Mouse (Mus musculus) urinary bladder, postnatal 4 days (tissue): ENCODE data around the gene Uncx.
"Not testable (repeated sequence)": the region's sequence is repeated elsewhere in the genome, so short reads cannot be mapped to it uniquely, and the experiment has no call there.

ENCODE experiments used
- DNase-seq, 2 experiments: peaks; one replicate each; pipeline ENCODE4 v3.0.0; 2021 to 2022; ENCODE audit warnings: low spot score in 2 of 2

Gene Uncx

DNA sequence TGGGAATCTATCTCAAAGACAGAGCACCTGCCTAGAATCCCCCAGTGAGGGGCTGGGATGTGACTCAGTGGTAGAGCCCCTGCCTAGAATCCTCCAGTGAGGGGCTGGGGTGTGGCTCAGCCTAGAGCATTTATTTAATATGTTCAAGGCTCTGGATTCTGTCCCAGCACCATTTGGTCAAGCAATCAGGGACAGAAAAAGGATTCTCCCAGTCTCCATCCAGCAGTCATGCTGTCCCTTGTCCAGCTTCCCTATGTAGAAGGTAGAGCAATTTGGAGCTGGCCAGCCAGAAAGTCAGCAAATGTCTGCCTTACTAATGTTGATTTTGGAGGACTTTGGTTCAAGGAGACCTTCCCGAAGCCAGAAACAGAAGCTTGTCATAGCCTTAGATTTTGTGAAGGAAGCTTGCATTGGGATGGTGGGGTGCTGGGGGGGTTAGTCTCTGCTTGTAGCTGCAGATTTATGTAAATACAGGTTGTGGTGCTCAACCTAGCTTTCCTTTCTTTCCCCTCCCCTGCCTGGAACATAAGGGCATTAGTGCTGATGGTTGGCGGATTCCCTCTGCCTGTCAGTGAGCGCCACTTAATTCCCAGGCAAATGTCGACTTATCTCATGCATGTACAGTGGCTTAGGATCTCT lies 18.2 kb downstream of the Uncx start:
- no peak for DNase-seq

- DNase-seq = no peak
Measured at GRCm38 (mm10) chr5:139564663-139565062, 21.4 kb downstream of the Uncx start.

DNA sequence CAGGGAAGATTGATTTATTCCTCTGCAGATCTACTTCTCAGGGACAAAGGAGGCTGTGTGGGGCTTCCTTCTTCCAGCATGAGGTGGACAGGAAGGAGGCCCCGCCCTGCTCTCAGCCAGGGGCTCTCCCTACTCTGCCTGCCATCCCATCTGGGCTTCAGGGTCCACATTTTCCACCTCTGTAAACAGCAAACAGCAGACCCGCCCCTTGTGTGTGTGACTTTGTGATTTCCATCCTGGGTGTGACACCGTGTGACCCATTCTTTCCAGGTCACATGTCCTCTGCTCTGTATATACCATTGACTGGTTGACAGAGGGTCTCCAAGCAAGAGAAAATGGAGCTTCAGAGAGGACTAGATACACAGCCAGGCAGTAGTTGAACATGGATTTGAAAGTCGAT lies 22.2 kb downstream of the Uncx start:
- DNase-seq = no peak

- DNase-seq = no peak
Measured at GRCm38 (mm10) chr5:139566640-139567399, 23.5 kb downstream of the Uncx start.

GRCm38 (mm10) chr5:139568079-139568478 lies 24.8 kb downstream of the Uncx start:
- DNase-seq = no peak

DNA sequence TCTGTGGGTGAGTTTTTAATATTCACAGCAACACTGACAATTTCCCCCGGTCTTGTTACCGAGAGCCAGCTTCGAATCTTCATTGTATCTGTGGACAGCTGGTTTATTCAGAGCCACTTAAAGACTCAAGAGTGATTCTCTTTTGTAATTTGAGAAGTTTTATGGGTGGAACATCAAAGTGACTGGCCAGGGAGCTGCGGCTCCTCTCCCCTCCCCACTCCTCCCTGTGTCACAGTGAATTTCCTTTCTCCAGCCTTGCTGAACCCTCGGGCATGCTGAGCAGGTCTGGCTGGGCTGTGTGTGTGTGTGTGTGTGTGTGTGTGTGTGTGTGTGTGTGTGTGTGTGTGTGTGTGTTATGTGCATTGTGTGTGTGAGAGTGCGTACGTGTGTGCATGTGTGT lies 29.2 kb downstream of the Uncx start:
- no peak for DNase-seq

DNA sequence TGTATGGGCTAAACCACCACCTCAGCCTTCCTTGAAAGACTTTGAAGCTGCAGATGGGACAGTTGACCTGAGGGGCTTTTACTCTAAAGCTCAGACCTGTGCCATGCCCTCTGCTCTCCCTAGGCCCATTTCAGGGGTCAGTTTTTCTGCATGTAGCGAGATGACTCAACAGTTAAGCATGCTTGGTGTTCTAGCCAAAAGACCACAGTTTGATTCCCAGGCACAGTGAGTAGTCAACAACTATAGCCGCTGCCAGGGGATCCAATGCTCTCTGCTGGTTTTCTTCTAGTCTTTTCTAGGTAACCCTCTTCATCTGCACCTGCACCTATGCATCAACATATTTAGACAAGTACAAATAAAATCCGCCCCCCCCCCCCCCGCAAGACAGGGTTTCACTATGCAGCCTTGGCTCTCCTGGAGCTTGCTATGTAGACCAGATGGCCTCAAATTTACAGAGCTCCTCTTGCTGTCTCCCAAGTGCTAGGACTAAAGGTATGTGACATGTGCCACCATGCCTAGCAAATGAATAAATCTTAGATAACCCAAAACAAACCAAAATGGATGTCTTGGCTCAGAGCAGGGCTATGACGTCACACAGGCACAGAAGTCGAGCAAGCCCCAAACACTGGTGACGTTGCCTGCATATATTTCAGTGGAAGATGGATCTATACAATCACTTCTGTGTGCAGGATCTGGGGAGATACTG lies 30.5 kb downstream of the Uncx start:
- no peak for DNase-seq

GRCm38 (mm10) chr5:139575054-139575453 lies 31.8 kb downstream of the Uncx start:
- DNase-seq = no peak

- no peak for DNase-seq
Measured at GRCm38 (mm10) chr5:139580171-139580743, 37.0 kb downstream of the Uncx start.

- DNase-seq = no peak
Measured at GRCm38 (mm10) chr5:139581308-139581868, 38.1 kb downstream of the Uncx start.

DNA sequence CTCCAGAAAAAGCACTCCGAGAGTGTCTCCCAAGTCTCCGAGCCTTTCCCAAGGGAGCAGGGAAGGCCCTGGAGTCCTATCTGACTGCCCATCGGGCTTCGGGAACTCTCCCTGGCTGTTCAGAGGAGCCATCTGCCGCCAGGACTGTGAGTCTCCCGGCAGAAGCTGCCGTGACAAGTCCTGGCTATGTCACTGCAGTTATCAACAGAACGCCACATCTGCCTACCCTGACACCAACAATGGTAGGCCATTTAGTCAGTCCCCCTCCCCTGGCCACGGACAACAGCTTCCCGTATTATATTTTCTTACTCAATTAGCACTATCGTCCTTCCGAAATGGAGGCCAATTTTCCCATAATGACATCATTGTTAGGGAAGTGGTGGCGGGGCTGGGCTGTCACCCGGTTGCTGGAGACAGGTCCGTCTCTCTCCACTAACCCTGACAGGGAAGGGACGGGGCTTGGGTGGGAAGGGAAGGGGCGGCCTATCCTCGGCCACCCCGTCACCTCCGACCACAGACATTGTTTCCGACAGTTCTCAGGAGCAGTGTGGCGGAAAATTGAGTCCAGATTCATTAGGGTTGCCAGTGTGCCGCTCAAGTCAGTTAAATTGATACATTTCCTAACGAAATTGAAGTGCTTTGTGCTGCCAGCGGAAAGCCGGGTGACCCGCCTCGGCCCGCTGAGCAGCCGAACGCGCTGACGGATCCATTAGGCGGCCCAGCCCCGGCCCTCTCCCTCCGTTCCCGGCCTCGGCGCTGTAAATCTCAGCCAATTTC lies 41.9 kb downstream of the Uncx start:
- no peak for DNase-seq

GRCm38 (mm10) chr5:139585748-139586060 lies 42.4 kb downstream of the Uncx start:
- no peak for DNase-seq

- DNase-seq = not testable (repeated sequence)
Measured at GRCm38 (mm10) chr5:139587459-139587858, 44.2 kb downstream of the Uncx start.

- DNase-seq = not testable (repeated sequence)
Measured at GRCm38 (mm10) chr5:139590682-139591360, 47.5 kb downstream of the Uncx start.

DNA sequence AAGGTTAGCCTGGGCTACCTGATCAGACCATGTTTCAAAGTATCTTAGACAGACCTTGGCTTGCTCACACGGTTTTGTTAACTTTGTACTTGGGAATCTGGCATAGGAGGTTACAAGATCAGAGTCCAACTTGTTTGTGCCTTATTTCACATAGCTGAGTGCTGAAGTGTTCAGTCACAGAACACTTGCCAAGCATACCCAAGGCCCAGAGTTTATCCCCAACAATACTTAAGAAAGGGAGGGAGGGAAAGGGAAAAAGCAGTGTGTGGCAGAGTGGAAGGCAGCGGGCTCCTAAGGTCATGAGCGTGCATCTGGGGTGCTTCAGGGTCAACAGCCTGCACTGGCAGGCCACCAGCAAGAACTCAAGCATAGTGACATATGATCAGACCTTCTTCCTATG lies 48.7 kb downstream of the Uncx start:
- no peak for DNase-seq

DNA sequence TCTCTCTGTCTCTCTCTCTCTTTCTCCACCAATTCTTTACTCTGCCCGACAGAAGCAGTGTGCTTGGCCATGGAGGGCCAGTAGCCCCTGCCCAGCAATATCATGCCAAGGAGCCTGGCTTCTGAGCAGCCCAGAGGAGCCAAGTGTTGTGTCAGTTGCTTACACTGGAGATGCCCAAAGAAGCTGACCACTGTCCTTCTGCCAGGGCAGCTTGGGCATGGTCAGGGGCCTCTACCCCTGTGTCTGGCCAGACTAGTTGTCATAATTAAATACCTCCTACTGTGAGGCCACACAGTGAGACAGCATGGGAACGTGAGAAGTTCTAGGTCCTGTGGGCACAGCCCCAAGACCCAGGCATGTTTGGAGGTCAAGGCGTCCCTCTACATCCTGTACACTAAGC lies 49.6 kb downstream of the Uncx start:
- DNase-seq = no peak

- no peak for DNase-seq
Measured at GRCm38 (mm10) chr5:139593746-139594145, 50.5 kb downstream of the Uncx start.

- no peak for DNase-seq
Measured at GRCm38 (mm10) chr5:139595001-139595400, 51.7 kb downstream of the Uncx start.
